Mouse (Mus musculus): ENCODE data around the gene Rfx5. TPM values are rescaled to one million over a fixed set of nuclear protein-coding genes. Genes with fewer than 3 reads are reported as not detected.
"Not testable (repeated sequence)": the region's sequence is repeated elsewhere in the genome, so short reads cannot be mapped to it uniquely, and the experiment has no call there.

The Rfx5 gene
- polyA plus RNA-seq, 1 experiment from 2014 or later: 6.8 TPM

DNA sequence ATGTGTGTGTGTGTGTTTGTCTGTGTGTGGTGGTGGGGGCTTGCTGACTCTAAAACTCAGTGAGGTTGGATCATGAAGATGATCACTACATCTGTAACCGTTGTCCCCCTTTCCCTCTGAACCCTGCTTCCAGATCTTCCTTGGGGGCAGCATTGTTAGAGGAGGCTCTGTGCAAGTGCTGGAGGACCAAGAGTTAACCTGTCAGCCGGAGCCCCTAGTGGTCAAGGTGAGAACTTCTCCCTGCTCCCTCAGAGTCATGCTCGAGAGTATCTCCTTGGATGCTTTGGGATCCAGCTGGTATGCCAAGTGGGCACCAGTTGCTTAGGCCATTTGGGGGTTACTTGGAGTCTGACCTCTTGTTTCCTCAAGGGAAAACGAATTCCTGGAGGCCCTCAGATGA is 10.2 kb upstream of the Rfx5 start:
- not testable (repeated sequence) for H3K36me3 ChIP-seq (ENCODE audit: insufficient read depth, low read length); H3K4me1 ChIP-seq (replicated peaks; ENCODE audit: insufficient read depth, low read length); H3K9me3 ChIP-seq (replicated peaks; ENCODE audit: low read length); H3K27ac ChIP-seq; DNase-seq (ENCODE audit: low spot score); H3K4me3 ChIP-seq (replicated peaks; ENCODE audit: low read depth, low read length); H3K27me3 ChIP-seq (ENCODE audit: insufficient read depth, low read length); H3K4me2 ChIP-seq (ENCODE audit: low read length); H3K9ac ChIP-seq (ENCODE audit: low read depth, low read length); ATAC-seq (replicated peaks; ENCODE audit: low FRiP score, low read depth)
- peak; percentile 62 for TF ChIP-seq CTCF (IDR thresholded peaks at IDR 0.05; ENCODE audit: low read depth)
- 35% methylated on average over 3 of the region's 4 CpGs for WGBS

- Histone ChIP-seq H3K4me3 (replicated peaks; ENCODE audit: low read depth, low read length) (no peak overlapping the region), H3K9ac (ENCODE audit: low read depth, low read length) (no peak overlapping the region), H3K36me3 (ENCODE audit: insufficient read depth, low read length) (no peaks in the 10 kb centered on the region), H3K4me1 (replicated peaks; ENCODE audit: insufficient read depth, low read length) (0 out of 2 replicates have a peak, but pooled peaks cover 3% of the 10 kb centered on the region), H3K27ac (no peak overlapping the region), H3K27me3 (ENCODE audit: insufficient read depth, low read length) (no peaks in the 10 kb centered on the region), H3K4me2 (ENCODE audit: low read length) (no peak overlapping the region), H3K9me3 (replicated peaks; ENCODE audit: low read length) (no peaks in the 10 kb centered on the region)
- ATAC-seq (replicated peaks; ENCODE audit: low FRiP score, low read depth) (no peak), DNase-seq (ENCODE audit: low spot score) (no peak)
- WGBS: 74% methylated on average over 3 of the region's 3 CpGs
- TF ChIP-seq CTCF (IDR thresholded peaks at IDR 0.05; ENCODE audit: low read depth): peak; percentile 74
Measured at GRCm38 (mm10) chr3:94948066-94948614, 5.7 kb upstream of the Rfx5 start.

DNA sequence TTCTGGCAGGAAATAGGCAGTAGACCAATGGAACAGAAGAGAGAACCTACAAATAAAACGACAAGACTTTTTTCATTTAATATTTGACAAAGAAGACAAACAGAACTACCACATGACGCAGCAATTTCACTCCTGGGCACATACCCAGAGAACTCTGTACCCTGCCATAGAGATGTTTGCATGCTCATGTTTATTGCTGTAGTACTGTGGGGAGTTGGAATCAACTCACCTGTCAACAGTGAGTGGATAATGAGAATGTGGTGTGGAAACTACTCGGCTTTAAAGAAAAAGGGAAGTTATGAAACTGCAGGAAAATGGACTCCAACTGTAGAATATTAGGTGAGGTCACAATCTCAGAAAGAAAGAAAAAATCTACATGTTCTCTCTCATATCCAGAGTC is 4.2 kb upstream of the Rfx5 start:
- no peak for DNase-seq (ENCODE audit: low spot score)
- Histone ChIP-seq H3K36me3 (ENCODE audit: insufficient read depth, low read length) (no peaks in the 10 kb centered on the region), H3K4me1 (replicated peaks; ENCODE audit: insufficient read depth, low read length) (peaks cover 4% of the 10 kb centered on the region; the same call in 1 of the 2 replicates), H3K4me2 (ENCODE audit: low read length) (no peak overlapping the region), H3K27me3 (ENCODE audit: insufficient read depth, low read length) (no peaks in the 10 kb centered on the region), H3K9ac (ENCODE audit: low read depth, low read length) (no peak overlapping the region), H3K27ac (no peak overlapping the region), H3K4me3 (replicated peaks; ENCODE audit: low read depth, low read length) (no peak overlapping the region), H3K9me3 (replicated peaks; ENCODE audit: low read length) (no peaks in the 10 kb centered on the region)
- TF ChIP-seq CTCF (IDR thresholded peaks at IDR 0.05; ENCODE audit: low read depth): no peak
- 83% methylated on average over 3 of the region's 3 CpGs for WGBS
- ATAC-seq (replicated peaks; ENCODE audit: low FRiP score, low read depth): no peak

DNA sequence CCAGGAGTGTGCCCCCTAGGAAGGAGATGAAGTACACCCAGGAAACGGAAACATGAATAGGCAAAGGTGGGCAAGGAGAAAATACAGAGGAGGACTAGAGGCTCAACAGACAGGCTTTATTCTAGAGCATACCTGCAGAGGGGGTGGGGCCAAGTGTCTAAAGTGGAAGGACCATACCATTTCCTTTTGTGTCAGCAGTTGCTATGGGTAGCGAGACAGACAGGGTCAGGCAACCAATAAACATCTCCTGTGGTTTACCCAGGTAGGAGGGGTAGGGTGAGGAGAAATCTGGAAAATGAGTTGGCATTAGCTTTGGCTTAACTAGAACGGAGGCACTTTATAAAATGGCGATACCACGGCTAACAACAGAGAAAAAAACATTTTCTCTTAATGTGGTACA is 1.1 kb upstream of the Rfx5 start:
- peak; percentile 49; the same call in 1 of the 2 replicates for ATAC-seq (replicated peaks; ENCODE audit: low FRiP score, low read depth)
- H3K9me3 ChIP-seq (replicated peaks; ENCODE audit: low read length): no peaks in the 10 kb centered on the region
- H3K27ac ChIP-seq: peak overlapping the region; percentile 93; the same call in 1 of the 2 replicates
- peak; percentile 20 for TF ChIP-seq CTCF (IDR thresholded peaks at IDR 0.05; ENCODE audit: low read depth)
- H3K4me3 ChIP-seq (replicated peaks; ENCODE audit: low read depth, low read length): peak overlapping the region; percentile 89; the same call in 1 of the 2 replicates
- no peaks in the 10 kb centered on the region for H3K27me3 ChIP-seq (ENCODE audit: insufficient read depth, low read length)
- WGBS: 56% methylated on average over 5 of the region's 5 CpGs
- H3K9ac ChIP-seq (ENCODE audit: low read depth, low read length): no peak overlapping the region
- DNase-seq (ENCODE audit: low spot score): peak; percentile 52
- peak overlapping the region; percentile 80 for H3K4me2 ChIP-seq (ENCODE audit: low read length)
- peaks cover 10% of the 10 kb centered on the region; the same call in 1 of the 2 replicates for H3K4me1 ChIP-seq (replicated peaks; ENCODE audit: insufficient read depth, low read length)
- peaks cover 22% of the 10 kb centered on the region for H3K36me3 ChIP-seq (ENCODE audit: insufficient read depth, low read length)

GRCm38 (mm10) chr3:94953384-94953763 is 501 bp upstream of the Rfx5 start:
- Histone ChIP-seq H3K4me1 (replicated peaks; ENCODE audit: insufficient read depth, low read length) (peaks cover 10% of the 10 kb centered on the region; the same call in 1 of the 2 replicates), H3K27ac (peak overlapping the region; percentile 93), H3K4me2 (ENCODE audit: low read length) (peak overlapping the region; percentile 80), H3K9me3 (replicated peaks; ENCODE audit: low read length) (no peaks in the 10 kb centered on the region), H3K27me3 (ENCODE audit: insufficient read depth, low read length) (no peaks in the 10 kb centered on the region), H3K4me3 (replicated peaks; ENCODE audit: low read depth, low read length) (peak overlapping the region; percentile 89), H3K9ac (ENCODE audit: low read depth, low read length) (peak overlapping the region; percentile 60), H3K36me3 (ENCODE audit: insufficient read depth, low read length) (peaks cover 28% of the 10 kb centered on the region)
- ATAC-seq (replicated peaks; ENCODE audit: low FRiP score, low read depth) (0 out of 2 replicates have a peak, but pooled peaks have one; percentile 4), DNase-seq (ENCODE audit: low spot score) (no peak)
- no peak for TF ChIP-seq CTCF (IDR thresholded peaks at IDR 0.05; ENCODE audit: low read depth)
- WGBS: 8% methylated on average over 9 of the region's 9 CpGs

DNA sequence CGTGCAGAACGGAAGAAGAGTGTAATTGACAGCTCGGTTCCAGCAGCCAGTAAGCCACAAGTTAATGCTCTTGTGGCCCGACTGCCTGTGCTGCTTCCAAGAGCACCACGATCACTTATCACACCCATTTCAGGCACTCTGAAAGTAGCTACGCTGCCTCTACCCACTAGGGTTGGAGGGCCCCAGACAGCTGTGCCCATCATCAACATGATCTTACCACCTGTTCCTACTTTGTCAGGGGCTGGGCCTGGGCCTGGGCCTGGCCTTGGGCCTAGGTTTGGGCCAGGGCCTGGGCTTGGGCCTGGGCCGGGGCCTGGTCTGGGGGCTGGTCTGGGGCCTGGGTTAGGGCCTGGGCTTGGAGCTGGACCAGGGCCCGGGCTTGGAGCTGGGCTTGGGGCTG is 4.4 kb downstream of the Rfx5 start:
- H3K27me3 ChIP-seq (ENCODE audit: insufficient read depth, low read length): no peaks in the 10 kb centered on the region
- 93% methylated on average over 8 of the region's 8 CpGs for WGBS
- no peak overlapping the region for H3K4me3 ChIP-seq (replicated peaks; ENCODE audit: low read depth, low read length)
- no peak overlapping the region for H3K4me2 ChIP-seq (ENCODE audit: low read length)
- no peak overlapping the region for H3K9ac ChIP-seq (ENCODE audit: low read depth, low read length)
- H3K36me3 ChIP-seq (ENCODE audit: insufficient read depth, low read length): peaks cover 31% of the 10 kb centered on the region
- TF ChIP-seq CTCF (IDR thresholded peaks at IDR 0.05; ENCODE audit: low read depth): no peak
- H3K27ac ChIP-seq: no peak overlapping the region
- H3K9me3 ChIP-seq (replicated peaks; ENCODE audit: low read length): no peaks in the 10 kb centered on the region
- ATAC-seq (replicated peaks; ENCODE audit: low FRiP score, low read depth) (no peak), DNase-seq (ENCODE audit: low spot score) (no peak)
- peaks cover 7% of the 10 kb centered on the region; the same call in 1 of the 2 replicates for H3K4me1 ChIP-seq (replicated peaks; ENCODE audit: insufficient read depth, low read length)

All from kidney, postnatal 0 days (tissue).